Mouse (Mus musculus): ENCODE data around the gene Srek1ip1. TPM values are rescaled to one million over a fixed set of nuclear protein-coding genes. Genes with fewer than 3 reads are reported as not detected.

Srek1ip1 gene
- total RNA-seq, 2 experiments from 2014 or later = 14.4 to 15.0 TPM

DNA sequence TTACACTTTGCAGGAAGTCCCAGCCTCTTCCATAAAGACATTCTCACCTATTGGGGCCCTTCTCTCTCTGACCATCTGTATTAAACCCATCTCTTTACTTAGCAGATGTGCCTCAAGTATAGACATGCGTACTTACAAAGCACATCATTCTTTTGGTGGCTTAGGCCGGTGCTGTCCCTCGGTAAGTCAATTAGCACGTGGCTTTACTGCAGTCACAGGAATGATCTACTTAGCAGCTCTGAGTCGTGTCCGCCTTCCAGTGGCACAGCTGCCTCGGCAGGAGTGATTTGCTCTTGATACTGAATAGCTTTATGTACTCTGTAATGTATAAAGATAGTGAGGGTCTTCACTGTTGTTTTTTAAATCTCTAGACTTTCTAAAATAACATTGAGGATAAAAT is 45.3 kb downstream of the Srek1ip1 start:
- no peak for DNase-seq (ENCODE audit: low spot score in 2 of 2)

DNA sequence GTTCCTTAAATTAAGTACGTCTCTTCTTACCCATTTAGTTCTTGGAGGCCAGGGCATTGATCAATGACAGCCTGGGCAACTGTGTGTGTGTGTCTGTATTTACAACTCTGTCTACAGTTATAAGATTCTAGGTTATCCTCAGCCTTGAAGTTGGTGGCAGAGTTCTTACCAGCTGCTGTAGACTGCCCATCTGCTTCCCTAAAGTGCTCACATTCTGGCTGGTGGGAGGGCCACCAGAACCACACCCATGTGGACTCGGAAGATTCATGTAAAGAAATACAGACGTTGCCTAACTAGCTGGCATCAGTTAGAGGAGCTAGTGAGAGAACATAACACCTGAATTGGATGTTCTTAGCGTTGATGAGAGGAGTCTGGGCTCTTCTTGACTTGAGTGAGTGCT is 49.7 kb downstream of the Srek1ip1 start:
- no peak for DNase-seq (ENCODE audit: low spot score in 2 of 2)

DNA sequence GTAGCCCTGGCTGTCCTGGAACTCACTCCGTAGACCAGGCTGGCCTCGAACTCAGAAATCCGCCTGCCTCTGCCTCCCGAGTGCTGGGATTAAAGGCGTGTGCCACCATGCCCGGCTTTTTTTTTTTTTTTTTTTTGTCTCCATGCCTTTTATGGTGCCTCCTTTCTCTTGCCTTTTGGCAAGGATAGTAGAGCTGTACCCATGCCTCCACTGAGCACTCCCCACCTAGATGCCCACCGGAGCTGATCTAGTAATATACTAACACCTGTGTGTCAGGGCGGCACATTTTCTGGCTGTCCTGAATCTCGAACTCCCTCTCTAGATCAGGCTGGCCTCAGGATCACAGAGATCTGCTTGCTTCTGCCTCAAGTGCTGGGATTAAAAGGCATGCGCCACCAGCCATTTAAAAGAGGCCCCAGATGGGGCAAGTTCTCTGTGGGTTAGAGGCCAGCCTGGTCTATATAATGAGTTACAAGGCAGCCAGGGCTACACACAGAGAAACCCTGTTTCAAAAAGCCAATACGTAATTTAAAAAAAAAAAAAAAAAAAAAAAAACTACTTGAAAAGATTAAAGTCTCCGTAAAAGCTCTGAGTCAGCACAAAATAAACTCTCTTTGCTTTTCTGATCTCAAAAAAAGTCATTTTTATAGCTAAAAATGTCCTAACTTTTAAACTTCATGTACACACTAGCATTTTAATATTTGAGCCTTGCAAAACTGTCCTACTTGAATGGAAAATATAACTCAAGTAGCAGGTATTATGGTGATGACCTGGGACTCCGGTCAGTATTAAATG is 51.2 kb downstream of the Srek1ip1 start:
- DNase-seq (ENCODE audit: low spot score in 2 of 2) = no peak

DNA sequence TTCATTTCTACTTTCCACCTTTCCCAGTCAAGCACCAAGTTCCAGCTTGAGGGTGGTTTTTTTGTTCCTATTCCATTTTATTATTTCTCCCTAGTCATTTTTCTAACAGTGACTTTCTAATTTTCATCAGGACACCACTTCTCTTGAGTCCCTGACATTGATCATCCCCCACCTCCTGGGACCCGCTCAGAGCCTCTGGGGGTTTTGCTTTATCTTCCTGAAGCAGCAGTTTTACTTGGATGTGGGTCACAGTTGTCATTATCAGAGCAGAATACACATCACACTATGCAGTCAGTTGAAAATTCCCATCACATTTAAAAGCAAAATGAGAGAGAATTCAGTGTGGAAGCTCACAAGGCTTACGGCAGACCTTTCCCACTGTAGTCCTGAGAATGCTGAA is 61.4 kb downstream of the Srek1ip1 start:
- DNase-seq (ENCODE audit: low spot score in 2 of 2) = no peak

DNA sequence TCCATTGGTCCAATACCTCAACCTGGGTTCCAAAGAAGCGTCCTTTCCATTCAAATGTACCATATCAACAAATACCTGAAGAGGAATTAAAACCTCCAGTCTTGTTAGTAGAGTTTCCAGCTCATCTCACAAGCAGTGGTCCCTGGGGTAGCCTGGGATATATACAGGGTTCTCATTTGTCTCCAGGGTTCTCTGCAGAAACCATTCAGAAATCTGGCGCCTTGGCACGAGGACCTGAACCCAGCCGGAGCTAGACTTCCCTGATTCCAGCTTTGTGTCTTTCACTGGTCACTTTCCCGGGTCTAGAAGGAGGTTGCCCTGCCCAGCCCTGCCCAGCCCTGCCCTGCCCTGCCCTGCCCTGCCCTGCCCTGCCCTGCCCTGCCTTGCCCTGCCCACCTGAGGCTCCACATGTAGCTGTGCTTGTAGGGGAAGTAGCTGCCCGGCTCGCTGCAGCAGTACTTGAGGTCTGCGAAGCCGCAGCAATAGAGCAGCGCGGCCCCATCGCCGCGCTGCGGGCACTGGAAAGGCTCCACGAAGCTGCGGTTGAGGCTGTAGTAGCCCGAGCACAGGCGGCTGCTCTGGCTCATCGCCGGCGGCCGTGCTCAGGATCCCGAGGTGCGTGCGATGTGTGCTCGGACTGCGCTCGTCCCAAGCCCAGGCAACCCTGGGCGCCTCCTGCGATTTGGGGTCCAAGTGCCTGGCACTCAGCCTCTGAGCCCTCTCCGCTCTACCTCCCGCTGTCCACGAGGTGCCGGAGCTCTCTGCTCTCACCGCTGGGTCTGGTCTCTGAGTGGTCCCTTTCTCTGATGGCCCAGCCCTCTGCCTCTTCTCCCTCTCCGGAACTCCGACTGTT is 71.1 kb downstream of the Srek1ip1 start, which contains the start of gene Shisal2b:
Shisal2b (minus strand) TSS at position 767 of the 853 bp plus-strand sequence.
- no peak for DNase-seq (ENCODE audit: low spot score in 2 of 2)

DNA sequence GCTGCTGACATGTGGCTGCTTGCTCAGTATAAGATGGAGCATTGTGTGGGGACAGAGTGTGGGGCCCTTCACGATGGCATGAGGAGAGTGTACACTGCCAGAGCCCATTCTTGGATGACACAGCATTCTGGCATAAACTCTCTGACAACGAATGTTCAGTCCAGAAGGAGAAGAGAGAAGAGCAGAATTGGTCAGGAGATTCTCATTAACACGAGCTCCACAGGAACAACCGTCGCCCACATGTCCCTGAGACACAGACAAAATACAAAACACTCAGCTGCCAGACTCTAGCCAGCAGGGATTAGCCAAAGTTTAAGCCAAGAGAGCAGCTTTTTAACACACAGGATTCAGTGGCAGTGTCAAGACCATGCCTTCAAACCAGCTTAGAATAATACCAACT is 74.4 kb downstream of the Srek1ip1 start:
- no peak for DNase-seq (ENCODE audit: low spot score in 2 of 2)

DNA sequence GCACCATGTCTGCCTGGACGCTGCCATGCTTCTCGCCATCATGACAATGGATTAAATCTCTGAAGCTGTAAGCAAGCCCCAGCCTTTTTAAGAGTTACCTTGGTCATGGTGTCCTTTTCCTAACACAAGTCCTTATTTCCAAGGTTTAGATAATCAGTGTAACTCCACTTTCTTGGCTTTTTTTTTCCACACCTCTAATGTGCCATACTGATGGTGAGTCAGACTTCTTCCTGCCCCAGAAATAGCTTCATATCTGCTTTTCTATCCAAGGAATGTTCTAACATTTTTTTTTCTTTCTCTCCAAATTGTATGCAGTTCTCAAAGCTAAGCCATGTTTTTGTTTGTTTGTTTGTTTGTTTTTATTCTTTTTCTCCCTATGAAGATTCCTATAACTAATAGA is 77.6 kb downstream of the Srek1ip1 start:
- DNase-seq (ENCODE audit: low spot score in 2 of 2) = no peak

DNA sequence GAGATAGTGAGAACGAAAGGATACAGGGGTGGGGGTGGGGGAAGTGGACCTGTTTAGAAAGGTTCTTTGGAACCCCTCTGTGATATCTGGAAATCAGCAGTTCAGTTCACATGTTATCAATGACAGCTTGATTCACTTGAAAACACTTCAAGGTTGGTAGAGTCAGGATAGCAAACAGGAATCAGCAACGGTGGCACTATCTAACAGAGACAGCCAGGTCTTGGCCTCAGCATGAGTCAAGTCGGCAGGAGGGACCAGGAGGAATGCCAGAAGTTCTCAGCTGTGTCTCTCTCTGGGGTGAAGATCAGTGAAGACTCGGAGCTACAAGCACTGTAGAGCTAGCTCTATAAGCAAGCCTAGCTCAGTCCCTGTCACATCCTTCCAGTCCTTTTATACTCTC is 86.2 kb downstream of the Srek1ip1 start:
- no peak for DNase-seq (ENCODE audit: low spot score in 2 of 2)

DNA sequence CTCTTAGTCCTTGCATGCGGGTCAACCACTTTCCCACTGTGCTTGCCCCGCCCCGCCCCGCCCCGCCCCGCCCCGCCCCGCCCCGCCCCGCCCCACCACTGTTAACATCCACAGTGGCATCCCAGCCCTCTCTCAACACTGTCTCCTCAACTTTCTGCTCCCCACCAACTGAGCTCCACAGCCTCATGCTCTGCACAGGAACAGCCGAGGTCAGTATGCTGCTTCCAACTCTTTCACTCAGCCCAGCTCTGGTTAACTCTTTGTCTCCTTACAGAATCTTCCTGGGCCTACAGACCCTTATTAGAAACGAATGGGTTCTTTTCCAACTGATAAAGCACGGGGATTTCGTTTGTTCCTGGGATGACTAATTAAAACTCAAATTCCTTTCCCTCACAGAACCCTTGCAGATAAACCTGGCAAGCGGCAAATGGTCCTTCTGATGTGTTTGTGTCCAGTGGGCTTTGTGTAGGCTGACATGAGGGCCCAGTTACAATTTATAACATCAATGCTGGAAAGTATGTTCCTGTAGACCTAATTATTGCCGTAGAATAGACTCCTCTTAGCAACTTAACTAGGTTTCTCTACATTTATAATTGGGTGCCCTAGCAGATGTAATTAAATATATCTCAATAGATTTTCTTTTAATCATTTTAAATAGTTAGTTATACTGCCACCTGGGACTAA is 91.4 kb downstream of the Srek1ip1 start:
- DNase-seq (ENCODE audit: low spot score in 2 of 2) = no peak

DNA sequence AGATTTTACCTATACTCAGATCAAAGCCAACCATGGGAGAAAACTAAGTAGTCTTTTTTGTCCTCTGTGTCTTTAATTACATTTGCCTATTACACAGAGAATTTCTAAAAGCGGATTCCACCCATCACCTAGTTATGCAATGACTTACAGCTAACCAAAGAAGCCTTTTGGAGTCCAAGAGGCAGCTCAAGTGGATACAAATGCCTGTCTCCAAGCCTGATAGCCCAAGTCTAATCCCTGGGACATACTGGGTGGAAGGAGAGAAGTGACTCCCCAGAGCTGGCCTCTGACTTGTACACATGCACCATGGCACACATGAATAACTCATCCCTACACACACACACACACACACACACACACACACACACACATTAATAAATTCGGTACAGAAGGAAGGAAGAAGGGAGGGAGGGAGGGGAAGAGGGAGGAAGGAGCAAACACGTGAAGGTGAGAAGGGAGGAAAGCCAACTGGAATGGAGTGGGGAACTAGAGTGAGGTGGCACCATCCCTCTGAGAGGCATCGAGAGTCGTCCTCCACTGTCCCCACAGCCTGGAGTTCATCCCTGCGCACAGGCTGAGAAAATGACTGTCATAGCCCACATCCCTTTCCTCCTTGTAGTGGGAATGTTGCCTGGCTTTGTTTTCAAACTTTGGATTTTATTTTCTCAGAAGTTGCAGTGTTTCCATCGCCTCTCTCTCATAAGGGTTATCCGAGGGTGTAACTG is 94.2 kb downstream of the Srek1ip1 start:
- DNase-seq (ENCODE audit: low spot score in 2 of 2) = no peak

Other genes with a start within 250 kb of the Srek1ip1 start
- 10 to 100 TPM; 19.3 to 24.1 TPM for gene Cwc27, start 24.7 kb downstream of the Srek1ip1 start, total RNA-seq (2021)
- under 1 TPM; 0.38 to 0.51 TPM for gene Shisal2b, start 71.4 kb downstream of the Srek1ip1 start, total RNA-seq (2021)